Mouse (Mus musculus) stomach, embryonic 16.5 days (tissue): ENCODE data around the gene H2al2a. TPM values are rescaled to one million over a fixed set of nuclear protein-coding genes. Genes with fewer than 3 reads are reported as not detected.

ENCODE experiments used
- polyA plus RNA-seq: library from polyadenylated mRNA; unstranded; fragments of >200 nt; fragmentation: Nextera tagmentation; extraction: Ambion mirVana; gene quantifications from 2 replicates; pipeline ENCODE4 v1.2.1, GENCODE M21; 2015

H2al2a gene
- polyA plus RNA-seq, 1 experiment from 2014 or later: not detected

Other genes with a start within 250 kb of the H2al2a start
- 10.5 and 11.1 TPM in 2 replicates for gene A930004D18Rik, start 40.8 kb upstream of the H2al2a start, polyA plus RNA-seq
- gene Skida1, start 52.1 kb upstream of the H2al2a start, polyA plus RNA-seq: 3.6 TPM in 2 replicates
- gene Mllt10, start 58.3 kb upstream of the H2al2a start, polyA plus RNA-seq: 39.1 and 50.0 TPM in 2 replicates